Mouse (Mus musculus) forebrain, embryonic 11.5 days (tissue): ENCODE measurements around the gene Sys1. TPM values are rescaled to one million over a fixed set of nuclear protein-coding genes. Genes with fewer than 3 reads are reported as not detected.

ENCODE experiments used
- ATAC-seq: fragments of 200-750 bp; cut with Nextera tagmentation; replicated peaks from 2 replicates; pipeline ENCODE4 v1.8.0; 2017; ENCODE audit warnings: moderate TSS enrichment; ENCODE audit not compliant: low FRiP score
- DNase-seq: peaks from one replicate; pipeline ENCODE4 v3.0.0-alpha.2; 2017; ENCODE audit warnings: low spot score
- H3K27ac ChIP-seq: fragments of 300-500 bp; sonication (generic); 2 replicates; pipeline ENCODE4 v1.5.1; 2014; ENCODE audit warnings: low read depth, low read length
- H3K27me3 ChIP-seq: fragments of 300-500 bp; sonication (generic); 2 replicates; pipeline ENCODE4 v1.6.1; 2014; ENCODE audit warnings: mild to moderate bottlenecking, low read length, mixed read lengths; ENCODE audit not compliant: control insufficient read depth, insufficient read depth
- H3K36me3 ChIP-seq: fragments of 300-500 bp; sonication (generic); 2 replicates; pipeline ENCODE4 v1.6.1; 2014; ENCODE audit warnings: mild to moderate bottlenecking, low read length, moderate library complexity, mixed read lengths; ENCODE audit not compliant: control insufficient read depth, insufficient read depth
- H3K4me1 ChIP-seq: fragments of 300-500 bp; sonication (generic); replicated peaks from 2 replicates; pipeline ENCODE4 v1.6.1; 2014; ENCODE audit warnings: low read length, mixed read lengths; ENCODE audit not compliant: control insufficient read depth, insufficient read depth
- H3K4me2 ChIP-seq: fragments of 300-500 bp; sonication (generic); 2 replicates; pipeline ENCODE4 v1.6.1; 2014; ENCODE audit warnings: low read depth, mild to moderate bottlenecking, low read length, moderate library complexity, mixed read lengths; ENCODE audit not compliant: severe bottlenecking
- H3K4me3 ChIP-seq: fragments of 300-500 bp; sonication (generic); 2 replicates; pipeline ENCODE4 v1.5.1; 2014; ENCODE audit warnings: low read depth, low read length
- H3K9ac ChIP-seq: fragments of 300-500 bp; sonication (generic); 2 replicates; pipeline ENCODE4 v1.6.1; 2014; ENCODE audit warnings: low read length
- H3K9me3 ChIP-seq: fragments of 300-500 bp; sonication (generic); 2 replicates; pipeline ENCODE4 v1.6.1; 2016; ENCODE audit warnings: low read length, mixed read lengths; ENCODE audit not compliant: control insufficient read depth
- WGBS: fragments of 180-500 bp; shearing (Covaris S2); extraction: QIAGEN DNeasy Blood & Tissue Kit; methylation state at CpG from one replicate; pipeline ENCODE4 v1.1.7; 2014; 5-methylcytosine and 5-hydroxymethylcytosine counted together
- polyA plus RNA-seq: library from polyadenylated mRNA; unstranded; fragments of >200 nt; fragmentation: Nextera tagmentation; extraction: Ambion mirVana; gene quantifications from 2 replicates; pipeline ENCODE4 v1.2.1, GENCODE M21; 2014

Sys1 gene
- polyA plus RNA-seq, 1 experiment from 2014 or later = 63.4 TPM

GRCm38 (mm10) chr2:164436961-164437360, 19.8 kb upstream of the Sys1 start:
- no peak overlapping the region for H3K4me2 ChIP-seq
- H3K4me1 ChIP-seq = peaks cover 5% of the 10 kb centered on the region; the same call in 1 of the 2 replicates
- no peak overlapping the region for H3K9ac ChIP-seq
- no peaks in the 10 kb centered on the region for H3K36me3 ChIP-seq
- H3K27ac ChIP-seq = no peak overlapping the region
- no peak overlapping the region for H3K4me3 ChIP-seq
- 54% methylated on average over 3 of the region's 3 CpGs for WGBS
- DNase-seq (no peak), ATAC-seq (no peak)
- peaks cover 2% of the 10 kb centered on the region; the same call in 1 of the 2 replicates for H3K27me3 ChIP-seq
- no peaks in the 10 kb centered on the region for H3K9me3 ChIP-seq

- WGBS = 85% methylated on average over 6 of the region's 6 CpGs
- Histone ChIP-seq H3K27me3 (peaks cover 2% of the 10 kb centered on the region; the same call in 1 of the 2 replicates), H3K9me3 (no peaks in the 10 kb centered on the region), H3K36me3 (no peaks in the 10 kb centered on the region), H3K4me2 (no peak overlapping the region), H3K27ac (no peak overlapping the region), H3K9ac (no peak overlapping the region), H3K4me1 (peaks cover 5% of the 10 kb centered on the region; the same call in 1 of the 2 replicates), H3K4me3 (no peak overlapping the region)
- DNase-seq = no peak
- no peak for ATAC-seq
Measured at GRCm38 (mm10) chr2:164437710-164438109, 19.1 kb upstream of the Sys1 start.

- Histone ChIP-seq H3K4me1 (peaks cover 6% of the 10 kb centered on the region; the same call in 1 of the 2 replicates), H3K9ac (no peak overlapping the region), H3K27ac (no peak overlapping the region), H3K4me3 (no peak overlapping the region), H3K27me3 (peaks cover 2% of the 10 kb centered on the region; the same call in 1 of the 2 replicates), H3K4me2 (no peak overlapping the region), H3K9me3 (no peaks in the 10 kb centered on the region), H3K36me3 (no peaks in the 10 kb centered on the region)
- DNase-seq (no peak), ATAC-seq (no peak)
- 72% methylated on average over 8 of the region's 8 CpGs for WGBS
Measured at GRCm38 (mm10) chr2:164438257-164438656, 18.5 kb upstream of the Sys1 start.

GRCm38 (mm10) chr2:164439001-164439421, 17.8 kb upstream of the Sys1 start:
- ATAC-seq (no peak), DNase-seq (no peak)
- Histone ChIP-seq H3K4me1 (peaks cover 11% of the 10 kb centered on the region), H3K36me3 (no peaks in the 10 kb centered on the region), H3K27ac (no peak overlapping the region), H3K9me3 (no peaks in the 10 kb centered on the region), H3K4me3 (no peak overlapping the region), H3K27me3 (peaks cover 5% of the 10 kb centered on the region; the same call in 1 of the 2 replicates), H3K4me2 (no peak overlapping the region), H3K9ac (no peak overlapping the region)
- 84% methylated on average over 3 of the region's 3 CpGs for WGBS

DNA sequence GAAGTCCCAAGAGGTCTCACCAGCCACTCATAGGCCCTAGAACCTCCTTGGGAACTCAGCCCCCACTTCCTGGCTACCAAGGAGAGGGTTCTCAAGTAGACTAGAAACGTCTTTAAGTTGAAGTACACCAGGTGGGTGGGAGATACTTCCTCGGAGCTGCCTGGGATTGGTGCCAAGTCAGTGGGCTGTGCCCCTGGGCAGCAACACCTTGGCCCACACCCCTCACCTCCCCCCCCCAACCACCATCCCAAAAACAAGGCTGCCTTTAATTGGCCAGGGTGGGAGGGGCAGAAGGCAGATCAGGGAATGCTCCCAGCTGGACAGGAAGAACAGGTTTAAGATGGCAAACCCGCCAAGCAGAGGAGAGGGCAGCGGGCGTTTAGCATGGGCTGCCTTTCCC, 16.4 kb upstream of the Sys1 start:
- no peak overlapping the region for H3K4me3 ChIP-seq
- H3K9me3 ChIP-seq = no peaks in the 10 kb centered on the region
- peaks cover 5% of the 10 kb centered on the region; the same call in 1 of the 2 replicates for H3K27me3 ChIP-seq
- WGBS = 81% methylated on average over 5 of the region's 5 CpGs
- no peaks in the 10 kb centered on the region for H3K36me3 ChIP-seq
- DNase-seq (no peak), ATAC-seq (no peak)
- no peak overlapping the region for H3K27ac ChIP-seq
- H3K9ac ChIP-seq = no peak overlapping the region
- H3K4me1 ChIP-seq = peaks cover 11% of the 10 kb centered on the region
- no peak overlapping the region for H3K4me2 ChIP-seq

DNA sequence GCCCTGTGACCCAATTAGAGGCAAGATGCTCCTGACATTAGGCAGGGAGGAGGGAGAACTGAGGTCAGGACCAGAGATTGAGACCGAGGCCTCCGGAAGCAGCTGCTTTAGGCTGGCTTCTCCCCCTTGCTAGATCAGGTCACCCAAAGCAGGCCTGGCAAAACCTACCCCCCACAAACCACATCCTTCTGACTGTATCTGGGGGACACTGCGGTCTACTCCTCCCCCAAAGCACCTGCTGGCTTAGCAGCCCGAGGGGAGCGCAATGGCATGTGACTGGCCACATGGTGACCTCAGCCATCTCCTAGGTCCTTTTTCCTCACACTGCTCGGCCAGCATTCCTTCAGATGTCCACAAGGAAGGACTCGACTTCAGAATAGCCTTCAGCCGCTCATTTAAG, 15.6 kb upstream of the Sys1 start:
- peaks cover 5% of the 10 kb centered on the region; the same call in 1 of the 2 replicates for H3K27me3 ChIP-seq
- WGBS = 40% methylated on average over 8 of the region's 8 CpGs
- H3K9ac ChIP-seq = no peak overlapping the region
- H3K9me3 ChIP-seq = no peaks in the 10 kb centered on the region
- ATAC-seq = no peak
- DNase-seq = no peak
- no peaks in the 10 kb centered on the region for H3K36me3 ChIP-seq
- H3K27ac ChIP-seq = no peak overlapping the region
- H3K4me3 ChIP-seq = no peak overlapping the region
- H3K4me1 ChIP-seq = peaks cover 11% of the 10 kb centered on the region
- no peak overlapping the region for H3K4me2 ChIP-seq

DNA sequence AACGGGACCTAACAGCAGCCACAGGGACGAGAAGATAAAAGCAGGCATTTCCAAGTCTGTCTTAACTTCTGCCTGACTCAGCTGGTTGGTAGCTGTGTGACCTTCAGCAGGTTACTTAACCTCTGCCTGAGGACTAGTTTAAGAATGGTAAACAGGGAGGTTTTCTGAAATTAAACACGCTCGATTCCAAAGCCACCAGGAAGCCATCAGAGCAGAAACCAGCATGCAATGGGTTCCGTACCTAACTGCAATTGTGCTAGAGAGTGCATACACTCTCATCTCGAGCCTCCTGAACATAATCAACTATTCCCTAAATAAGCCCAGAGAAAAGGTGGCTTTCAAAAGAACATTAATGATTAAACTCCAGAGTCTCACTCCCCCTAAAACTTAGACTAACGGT, 15.0 kb upstream of the Sys1 start:
- Histone ChIP-seq H3K9ac (0 out of 2 replicates have a peak overlapping the region, but pooled peaks have one; percentile 73), H3K27me3 (peaks cover 5% of the 10 kb centered on the region; the same call in 1 of the 2 replicates), H3K27ac (no peak overlapping the region), H3K36me3 (no peaks in the 10 kb centered on the region), H3K9me3 (no peaks in the 10 kb centered on the region), H3K4me3 (peak overlapping the region; percentile 56), H3K4me1 (peaks cover 9% of the 10 kb centered on the region), H3K4me2 (peak overlapping the region; percentile 90)
- WGBS = 32% methylated on average over 7 of the region's 7 CpGs
- DNase-seq (no peak), ATAC-seq (no peak)

DNA sequence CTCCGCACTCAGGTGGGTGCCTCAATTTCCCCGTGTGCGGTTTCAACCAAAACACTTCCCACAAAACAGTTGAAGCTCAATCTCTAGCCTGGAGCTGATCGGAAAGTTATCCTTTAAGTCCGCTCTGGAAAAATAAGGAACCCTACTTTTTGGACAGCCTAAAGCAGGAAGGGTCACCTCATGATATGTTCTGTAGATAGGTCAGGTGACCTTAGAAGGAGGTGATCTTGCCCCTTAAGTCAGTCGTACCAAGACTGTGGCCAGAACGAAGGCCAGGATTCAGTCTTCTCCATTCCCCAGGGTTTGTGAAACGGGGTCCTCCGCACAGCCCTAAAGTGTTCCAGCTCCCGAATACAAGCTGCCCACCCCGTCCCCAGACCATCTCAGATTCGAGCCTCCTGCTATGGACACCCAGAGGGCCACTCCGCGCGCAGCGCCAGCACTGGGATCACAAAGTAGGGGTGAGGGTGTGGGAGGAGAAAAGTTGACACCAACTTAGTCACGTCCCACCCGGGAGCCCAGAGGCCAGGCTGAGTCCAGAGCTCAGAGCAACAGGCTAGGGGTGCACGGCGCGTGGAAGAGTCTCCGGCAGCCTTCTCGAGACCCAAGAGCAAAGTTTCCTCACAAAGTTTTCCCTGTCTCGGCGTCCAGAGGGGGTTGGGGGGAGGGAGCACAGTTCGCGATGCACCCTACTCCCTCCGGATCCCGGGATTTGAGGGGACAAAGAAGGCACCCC, 14.3 kb upstream of the Sys1 start:
- Histone ChIP-seq H3K4me2 (peak overlapping the region; percentile 90), H3K4me1 (peaks cover 9% of the 10 kb centered on the region), H3K27me3 (peaks cover 5% of the 10 kb centered on the region; the same call in 1 of the 2 replicates), H3K27ac (no peak overlapping the region), H3K9me3 (no peaks in the 10 kb centered on the region), H3K36me3 (no peaks in the 10 kb centered on the region), H3K9ac (peak overlapping the region; percentile 73), H3K4me3 (peak overlapping the region; percentile 56)
- ATAC-seq = peak; percentile 68
- WGBS = 2% methylated on average over 29 of the region's 29 CpGs
- peak; percentile 64 for DNase-seq
